Mouse (Mus musculus) lung, postnatal 0 days (tissue): ENCODE results near the gene Cyb561d1.

Experiments
- CTCF ChIP-seq: IDR thresholded peaks from 2 replicates; pipeline ENCODE4 v1.5.1; 2016; ENCODE audit warnings: antibody characterized with exemption, mild to moderate bottlenecking
- EP300 ChIP-seq: IDR thresholded peaks from 2 replicates; pipeline ENCODE4 v1.6.1; 2016; ENCODE audit warnings: antibody characterized with exemption, mild to moderate bottlenecking, control low read depth

- TF ChIP-seq EP300 (no peak), CTCF (no peak)
Observed at GRCm38 (mm10) chr3:108209001-108209400, 8.0 kb upstream of the Cyb561d1 start.
